8 mouse cellular contexts compared by ENCODE assay signal in the genomic region with DNA sequence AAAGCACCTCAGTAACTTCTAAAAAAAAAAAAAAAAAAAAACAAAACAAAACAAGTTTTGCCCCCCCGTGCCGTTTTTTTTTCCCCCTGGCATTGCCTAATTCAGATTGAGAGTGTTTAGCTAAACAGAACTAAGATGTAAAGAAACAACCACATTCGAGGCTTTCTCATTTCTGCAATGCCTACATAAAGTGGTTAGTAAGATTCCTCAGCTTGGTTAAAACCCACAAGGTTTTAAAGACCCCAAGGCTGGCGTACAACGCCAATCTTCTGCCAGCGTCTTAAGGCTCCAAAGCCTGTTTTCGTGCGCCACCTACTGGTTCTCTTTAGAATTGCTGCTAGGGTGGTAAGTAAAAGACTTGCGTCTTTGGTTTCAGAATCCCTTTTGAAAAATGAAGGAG. TPM values are rescaled to one million over a fixed set of nuclear protein-coding genes. Genes with fewer than 3 reads are reported as not detected.
DNase-seq lines count a peak whose midpoint lies in the region; ATAC-seq and TF ChIP-seq lines count a peak whose summit lies in the region.

No protein-coding gene starts in this region.

- peak overlapping the region; percentile 79 for H3K9ac ChIP-seq in MEL (ENCODE audit: control insufficient read depth, low read depth, low read length, poor library complexity, severe bottlenecking)
- H3K9ac ChIP-seq in heart, embryonic 13.5 days, result peak overlapping the region; percentile 81; the same call in 1 of the 2 replicates

- H3K36me3 ChIP-seq in MEL (ENCODE audit: control insufficient read depth in 1 of 2, insufficient read depth in 2 of 2, low read length in 2 of 2), result peaks cover under 1 to 23% of the 10 kb centered on the region in 2 experiments; a peak in 3 of 4 replicates
- H3K36me3 ChIP-seq in heart, embryonic 13.5 days, result peaks cover 45% of the 10 kb centered on the region

- under 1% methylated on average over 9 of the region's 9 CpGs for WGBS in bone marrow, adult 2 months
- WGBS in heart, embryonic 13.5 days, result 9% methylated on average over 9 of the region's 9 CpGs

- peak overlapping the region; percentile 89 for H3K4me2 ChIP-seq in heart, embryonic 13.5 days

- H3K27me3 ChIP-seq in MEL (ENCODE audit: control insufficient read depth in 1 of 2, insufficient read depth in 2 of 2, low read length in 2 of 2), result no peaks in the 10 kb centered on the region
- H3K27me3 ChIP-seq in heart, embryonic 13.5 days (replicated peaks), result no peaks in the 10 kb centered on the region

- peaks cover 25% of the 10 kb centered on the region for H3K79me2 ChIP-seq in MEL (ENCODE audit: control insufficient read depth, insufficient read depth, low read length, poor library complexity)

- peak overlapping the region; percentile 47 to 62 for H3K4me3 ChIP-seq in MEL (ENCODE audit: control insufficient read depth in 1 of 2, insufficient read depth in 1 of 2, low read depth in 2 of 2, low read length in 2 of 2)
- H3K4me3 ChIP-seq in bone marrow, adult 2 months (replicated peaks; ENCODE audit: control insufficient read depth, low read depth, low read length), result peak overlapping the region; percentile 10
- peak overlapping the region; percentile 42 for H3K4me3 ChIP-seq in heart, embryonic 13.5 days

- H3K27ac ChIP-seq in MEL (ENCODE audit: control insufficient read depth, low read depth, low read length), result peak overlapping the region; percentile 99
- no peak overlapping the region for H3K27ac ChIP-seq in bone marrow, adult 2 months (ENCODE audit: control insufficient read depth, insufficient read depth, low read depth, low read length, poor library complexity)
- peak overlapping the region; percentile 97; the same call in 1 of the 2 replicates for H3K27ac ChIP-seq in heart, embryonic 13.5 days (replicated peaks)

- TF ChIP-seq POLR2A in MEL (IDR thresholded peaks at IDR 0.05; ENCODE audit: control insufficient read depth in 1 of 2, insufficient read depth in 1 of 2, low read depth in 1 of 2, low read length in 2 of 2, poor library complexity in 1 of 2), result no peak
- no peak for TF ChIP-seq POLR2A in bone marrow, adult 2 months (IDR thresholded peaks at IDR 0.05; ENCODE audit: borderline replicate concordance, control insufficient read depth, low read depth, low read length)

- peak; percentile 10; the same call in 1 of the 2 replicates for ATAC-seq in erythroblast, adult 5-6 weeks (replicated peaks; ENCODE audit: low FRiP score, poor library complexity, severe bottlenecking)
- no peak for ATAC-seq in heart, embryonic 13.5 days (ENCODE audit: extremely low read depth, insufficient number of reproducible peaks, low FRiP score, low TSS enrichment)

- peak in 1 of 2 experiments; percentile 33; a peak in 1 of 4 replicates for TF ChIP-seq EP300 in MEL (IDR thresholded peaks at IDR 0.05; ENCODE audit: low read depth in 1 of 2, low read length in 2 of 2)

- DNase-seq in MEL (ENCODE audit: low read depth, low spot score), result peak; percentile 97
- peak; percentile 88 to 91 for DNase-seq in kidney, postnatal 4 days
- DNase-seq in lung, adult 18-20 months, result peak; percentile 82 to 89
- peak; percentile 83 for DNase-seq in right cerebral cortex, adult 18-20 months
- DNase-seq in urinary bladder, postnatal 36 days (ENCODE audit: low spot score in 2 of 2), result peak; percentile 76 to 83

- TF ChIP-seq RAD21 in MEL (IDR thresholded peaks at IDR 0.05; ENCODE audit: low read depth, low read length), result no peak; the same call in none of the 2 replicates

- TF ChIP-seq CTCF in MEL (IDR thresholded peaks at IDR 0.05 in 2 of 3, conservative IDR thresholded peaks at IDR 0.05 in 1 of 3; ENCODE audit: control insufficient read depth in 1 of 3, insufficient read depth in 1 of 3, low read depth in 2 of 3, low read length in 3 of 3, poor library complexity in 1 of 3, severe bottlenecking in 1 of 3), result peak; percentile 83 to 98 (median 89)
- peak; percentile 65 for TF ChIP-seq CTCF in bone marrow, adult 2 months (IDR thresholded peaks at IDR 0.05; ENCODE audit: control insufficient read depth, insufficient read depth, low read length)

- peaks cover 0 to 26% of the 10 kb centered on the region in 2 experiments; a peak in 2 of 4 replicates for H3K4me1 ChIP-seq in MEL (ENCODE audit: control insufficient read depth in 1 of 2, insufficient read depth in 2 of 2, low read length in 2 of 2)
- H3K4me1 ChIP-seq in bone marrow, adult 2 months (ENCODE audit: control insufficient read depth, insufficient read depth, low read length), result peaks cover 11% of the 10 kb centered on the region
- peaks cover 88% of the 10 kb centered on the region for H3K4me1 ChIP-seq in heart, embryonic 13.5 days

- H3K9me3 ChIP-seq in MEL (replicated peaks; ENCODE audit: insufficient read depth, low read length), result no peaks in the 10 kb centered on the region
- no peaks in the 10 kb centered on the region for H3K9me3 ChIP-seq in heart, embryonic 13.5 days

TF ChIP-seq in MEL, 35 proteins besides CTCF, POLR2A, EP300 and RAD21:
- TF ChIP-seq ELF1 (IDR thresholded peaks at IDR 0.05; ENCODE audit: low read depth, low read length) (no peak), SMC3 (IDR thresholded peaks at IDR 0.05; ENCODE audit: low read depth, low read length) (peak; percentile 99), ZMIZ1 (IDR thresholded peaks at IDR 0.05; ENCODE audit: low read depth, low read length) (no peak), USF2 (IDR thresholded peaks at IDR 0.05; ENCODE audit: borderline replicate concordance in 1 of 2, insufficient read depth in 1 of 2, low read depth in 1 of 2, low read length in 2 of 2) (no peak), UBTF (IDR thresholded peaks at IDR 0.05; ENCODE audit: borderline replicate concordance, insufficient read depth, low read depth, low read length) (no peak), MAZ (IDR thresholded peaks at IDR 0.05; ENCODE audit: low read depth, low read length) (0 out of 2 replicates have a peak, but pooled peaks have one; percentile 46), ZKSCAN1 (IDR thresholded peaks at IDR 0.05; ENCODE audit: low read depth, low read length) (no peak), HCFC1 (IDR thresholded peaks at IDR 0.05; ENCODE audit: low read depth, low read length) (no peak), SIN3A (IDR thresholded peaks at IDR 0.05; ENCODE audit: low read length) (peak; percentile 82), NELFE (IDR thresholded peaks at IDR 0.05; ENCODE audit: low read depth, low read length) (no peak), ZC3H11A (IDR thresholded peaks at IDR 0.05; ENCODE audit: low read depth, low read length) (peak; percentile 99), MYC (IDR thresholded peaks at IDR 0.05; ENCODE audit: low read depth, low read length) (peak; percentile 56; the same call in 1 of the 2 replicates), MAX (IDR thresholded peaks at IDR 0.05; ENCODE audit: low read length) (no peak), MYB (IDR thresholded peaks at IDR 0.05; ENCODE audit: low read depth, low read length) (no peak), JUND (IDR thresholded peaks at IDR 0.05; ENCODE audit: low read depth, low read length) (0 out of 2 replicates have a peak, but pooled peaks have one; percentile 22), TAL1 (IDR thresholded peaks at IDR 0.05; ENCODE audit: low read length) (no peak), MEF2A (IDR thresholded peaks at IDR 0.05; ENCODE audit: extremely low read depth, insufficient replicate concordance, low read depth, low read length, poor library complexity, severe bottlenecking) (no peak), CHD2 (IDR thresholded peaks at IDR 0.05; ENCODE audit: low read length) (no peak), TBP (IDR thresholded peaks at IDR 0.05; ENCODE audit: low read depth, low read length) (peak; percentile 50; the same call in 1 of the 2 replicates), KAT2A (conservative IDR thresholded peaks at IDR 0.05; ENCODE audit: low read depth, low read length) (no peak), MXI1 (IDR thresholded peaks at IDR 0.05; ENCODE audit: low read depth, low read length) (peak; percentile 71; the same call in 1 of the 2 replicates), BHLHE40 (IDR thresholded peaks at IDR 0.05; ENCODE audit: borderline replicate concordance, low read depth, low read length) (no peak), TCF12 (IDR thresholded peaks at IDR 0.05; ENCODE audit: low read depth, low read length) (no peak), MAFK (IDR thresholded peaks at IDR 0.05; ENCODE audit: borderline replicate concordance, low read depth, low read length) (no peak), POLR2AphosphoS2 (IDR thresholded peaks at IDR 0.05; ENCODE audit: low read length) (no peak), ZNF384 (IDR thresholded peaks at IDR 0.05; ENCODE audit: low read depth, low read length) (peak; percentile 80), USF1 (IDR thresholded peaks at IDR 0.05; ENCODE audit: low read depth, low read length) (no peak), RCOR1 (IDR thresholded peaks at IDR 0.05; ENCODE audit: low read depth, low read length) (no peak), POLR2AphosphoS5 (IDR thresholded peaks at IDR 0.05; ENCODE audit: borderline replicate concordance, low read depth, low read length) (no peak), ETS1 (IDR thresholded peaks at IDR 0.05; ENCODE audit: low read depth, low read length) (no peak; the same call in 1 of the 2 replicates), GATA1 (IDR thresholded peaks at IDR 0.05; ENCODE audit: low read depth, low read length) (0 out of 2 replicates have a peak, but pooled peaks have one; percentile 16), CHD1 (IDR thresholded peaks at IDR 0.05; ENCODE audit: low read depth, low read length) (peak; percentile 78; the same call in 1 of the 2 replicates), NRF1 (IDR thresholded peaks at IDR 0.05; ENCODE audit: insufficient read depth, low read depth, low read length, poor library complexity, severe bottlenecking) (no peak), GABPA (IDR thresholded peaks at IDR 0.05; ENCODE audit: low read depth, low read length) (no peak), E2F4 (IDR thresholded peaks at IDR 0.05; ENCODE audit: borderline replicate concordance, low read depth, low read length) (no peak)

RNA-seq across cellular contexts. Expression of gene Klf3, which starts 10.2 kb away (rescaled TPM):
- 7.1 and 8.4 TPM in 2 replicates for total RNA-seq in MEL (2012; rRNA removed)
- polyA plus RNA-seq in MEL (2012; ENCODE audit: insufficient read depth in 1 of 2, insufficient read length in 2 of 2, low read depth in 1 of 2, low replicate concordance in 2 of 2, missing spikeins in 1 of 2), result 10 to 100 TPM; 39.7 to 72.2 TPM
- 60.7 and 72.8 TPM in 2 replicates for polyA plus RNA-seq in bone marrow, adult 2 months (2011; ENCODE audit: insufficient read depth, insufficient read length, low replicate concordance, missing spikeins)
- total RNA-seq in erythroblast, adult 5-6 weeks (2015; ENCODE audit: low replicate concordance), result 207 and 277 TPM in 2 replicates
- 170 and 195 TPM in 2 replicates for total RNA-seq in erythroblast, adult 5-6 weeks (2017; ENCODE audit: low replicate concordance)
- 49.8 TPM in 2 replicates for polyA plus RNA-seq in heart, embryonic 13.5 days (2015; fragmentation: Nextera tagmentation; extraction: Ambion mirVana)
